Mouse (Mus musculus): ENCODE data around the gene Pnpla5. TPM values are rescaled to one million over a fixed set of nuclear protein-coding genes. Genes with fewer than 3 reads are reported as not detected.

Pnpla5 gene
- total and polyA plus RNA-seq, 3 experiments, result not detected

GRCm38 (mm10) chr15:84116466-84116865 is 6.5 kb downstream of the Pnpla5 start:
- Histone ChIP-seq H3K9me3 (replicated peaks; ENCODE audit: low read length) (peaks cover 9% of the 10 kb centered on the region), H3K27me3 (replicated peaks) (peaks cover 79% of the 10 kb centered on the region), H3K9ac (ENCODE audit: insufficient read depth, low read depth) (no peak overlapping the region), H3K4me2 (ENCODE audit: insufficient read depth, low read depth, poor library complexity, severe bottlenecking) (no peak overlapping the region), H3K27ac (ENCODE audit: insufficient read depth, low read depth) (no peak overlapping the region), H3K4me3 (replicated peaks in 1 of 3; ENCODE audit: low read depth in 2 of 3, low read length in 2 of 3, poor library complexity in 1 of 3) (no peak overlapping the region), H3K4me1 (ENCODE audit: control insufficient read depth in 1 of 2, insufficient read depth in 2 of 2) (no peaks in the 10 kb centered on the region), H3K79me2 (replicated peaks; ENCODE audit: control insufficient read depth, extremely low read depth, insufficient read depth, poor library complexity, severe bottlenecking) (no peaks in the 10 kb centered on the region), H3K36me3 (replicated peaks in 1 of 2; ENCODE audit: control insufficient read depth in 1 of 2, insufficient read depth in 1 of 2, low read length in 1 of 2) (no peaks in the 10 kb centered on the region)
- TF ChIP-seq CTCF (conservative IDR thresholded peaks at IDR 0.05 in 1 of 2, IDR thresholded peaks at IDR 0.05 in 1 of 2; ENCODE audit: low read depth in 2 of 2, low read length in 2 of 2), result no peak
- no peak for TF ChIP-seq MAX (IDR thresholded peaks at IDR 0.05; ENCODE audit: low read length)
- TF ChIP-seq ZMIZ1 (IDR thresholded peaks at IDR 0.05; ENCODE audit: low read depth, low read length), result no peak
- no peak for TF ChIP-seq JUN (IDR thresholded peaks at IDR 0.05; ENCODE audit: insufficient read depth, low read depth, low read length)
- no peak for TF ChIP-seq ELF1 (IDR thresholded peaks at IDR 0.05; ENCODE audit: low read depth, low read length)
- no peak for TF ChIP-seq MYC (IDR thresholded peaks at IDR 0.05; ENCODE audit: low read depth, low read length)
- no peak for TF ChIP-seq ZKSCAN1 (IDR thresholded peaks at IDR 0.05; ENCODE audit: borderline replicate concordance, low read depth, low read length)
- no peak for TF ChIP-seq ETS1 (conservative IDR thresholded peaks at IDR 0.05; ENCODE audit: low read depth, low read length)
- no peak for TF ChIP-seq SIN3A (IDR thresholded peaks at IDR 0.05; ENCODE audit: low read length)
- TF ChIP-seq NELFE (IDR thresholded peaks at IDR 0.05; ENCODE audit: low read depth, low read length), result no peak
- no peak for TF ChIP-seq JUND (conservative IDR thresholded peaks at IDR 0.05; ENCODE audit: low read depth, low read length)
- no peak for TF ChIP-seq IRF4 (IDR thresholded peaks at IDR 0.05; ENCODE audit: low read depth, low read length)
- no peak for TF ChIP-seq EP300 (IDR thresholded peaks at IDR 0.05; ENCODE audit: low read length)
- no peak for TF ChIP-seq GABPA (IDR thresholded peaks at IDR 0.05; ENCODE audit: insufficient replicate concordance, low read depth, low read length)
- DNase-seq (ENCODE audit: extremely low read depth), result no peak
- dilution Hi-C loops (cut with MboI; ENCODE audit: extremely low pct_ligation_motif_present, extremely low pct_unique_long_range_greater_than_20kb, low sequenced_read_pairs) (no loop called here), in situ Hi-C loops (cut with MboI; ENCODE audit: low pct_ligation_motif_present, low pct_unique_long_range_greater_than_20kb, low sequenced_read_pairs) (loop anchor here (25.0 kb wide), 1 partner anchor 496 kb away; no protein-coding TSS in a partner anchor)

- peaks cover 72% of the 10 kb centered on the region for H3K27me3 ChIP-seq (replicated peaks)
Measured at GRCm38 (mm10) chr15:84115727-84116126, 7.2 kb downstream of the Pnpla5 start.

More at GRCm38 (mm10) chr15:84115727-84116126, 7.2 kb downstream of the Pnpla5 start:
- Histone ChIP-seq H3K27ac (ENCODE audit: insufficient read depth, low read depth) (no peak overlapping the region), H3K4me1 (ENCODE audit: control insufficient read depth in 1 of 2, insufficient read depth in 2 of 2) (no peaks in the 10 kb centered on the region), H3K9me3 (replicated peaks; ENCODE audit: low read length) (peaks cover 9% of the 10 kb centered on the region), H3K36me3 (replicated peaks in 1 of 2; ENCODE audit: control insufficient read depth in 1 of 2, insufficient read depth in 1 of 2, low read length in 1 of 2) (no peaks in the 10 kb centered on the region), H3K4me2 (ENCODE audit: insufficient read depth, low read depth, poor library complexity, severe bottlenecking) (no peak overlapping the region), H3K79me2 (replicated peaks; ENCODE audit: control insufficient read depth, extremely low read depth, insufficient read depth, poor library complexity, severe bottlenecking) (no peaks in the 10 kb centered on the region), H3K9ac (ENCODE audit: insufficient read depth, low read depth) (no peak overlapping the region), H3K4me3 (replicated peaks in 1 of 3; ENCODE audit: low read depth in 2 of 3, low read length in 2 of 3, poor library complexity in 1 of 3) (no peak overlapping the region)
- TF ChIP-seq CTCF (conservative IDR thresholded peaks at IDR 0.05 in 1 of 2, IDR thresholded peaks at IDR 0.05 in 1 of 2; ENCODE audit: low read depth in 2 of 2, low read length in 2 of 2) (peak; percentile 12 to 63; a peak in 2 of 4 replicates), RAD21 (IDR thresholded peaks at IDR 0.05; ENCODE audit: low read depth, low read length) (peak; percentile 55), USF2 (conservative IDR thresholded peaks at IDR 0.05; ENCODE audit: low read depth, low read length) (no peak), KAT2A (IDR thresholded peaks at IDR 0.05; ENCODE audit: insufficient replicate concordance, low read length) (no peak), JUN (IDR thresholded peaks at IDR 0.05; ENCODE audit: insufficient read depth, low read depth, low read length) (no peak), SIN3A (IDR thresholded peaks at IDR 0.05; ENCODE audit: low read length) (no peak), PAX5 (IDR thresholded peaks at IDR 0.05; ENCODE audit: low read length) (no peak), MAX (IDR thresholded peaks at IDR 0.05; ENCODE audit: low read length) (no peak), MAZ (IDR thresholded peaks at IDR 0.05; ENCODE audit: low read depth, low read length) (no peak), ZMIZ1 (IDR thresholded peaks at IDR 0.05; ENCODE audit: low read depth, low read length) (no peak), MYC (IDR thresholded peaks at IDR 0.05; ENCODE audit: low read depth, low read length) (no peak), ZKSCAN1 (IDR thresholded peaks at IDR 0.05; ENCODE audit: borderline replicate concordance, low read depth, low read length) (no peak), NRF1 (IDR thresholded peaks at IDR 0.05; ENCODE audit: low read depth, low read length) (no peak), SMC3 (IDR thresholded peaks at IDR 0.05; ENCODE audit: low read depth, low read length) (peak; percentile 41), BHLHE40 (IDR thresholded peaks at IDR 0.05; ENCODE audit: low read depth, low read length) (no peak), USF1 (IDR thresholded peaks at IDR 0.05; ENCODE audit: low read depth, low read length) (no peak)
- no peak for DNase-seq (ENCODE audit: extremely low read depth)
- dilution Hi-C loops (cut with MboI; ENCODE audit: extremely low pct_ligation_motif_present, extremely low pct_unique_long_range_greater_than_20kb, low sequenced_read_pairs) (no loop called here), in situ Hi-C loops (cut with MboI; ENCODE audit: low pct_ligation_motif_present, low pct_unique_long_range_greater_than_20kb, low sequenced_read_pairs) (loop anchor here (25.0 kb wide), 1 partner anchor 497 kb away; no protein-coding TSS in a partner anchor)
